16 mouse cellular contexts compared by ENCODE assay signal in genomic region chr3:63412220-63412937, GRCm38 (mm10).
DNase-seq lines count a peak whose midpoint lies in the region; ATAC-seq and TF ChIP-seq lines count a peak whose summit lies in the region.
"Had no signal": no experiment of that assay in that cellular context is flagged by ENCODE, and none has a peak within 500 bp of the region (broad histone marks: within the 10 kb centered on the region; RNA-seq: fewer than 3 reads in every experiment).

No protein-coding gene starts in this region.

- no peak overlapping the region for H3ac ChIP-seq in myocyte (ENCODE audit: control insufficient read depth, insufficient read length)

- H3K9ac ChIP-seq in neural tube, embryonic 11.5 days (ENCODE audit: low read length), result no peak overlapping the region
- H3K9ac ChIP-seq in neural tube, embryonic 15.5 days (replicated peaks), result no peak overlapping the region
- H3K9ac ChIP-seq: forebrain, embryonic 13.5 days; heart, embryonic 12.5 days; liver, embryonic 15.5 days; midbrain, embryonic 12.5 days; neural tube, embryonic 12.5 days had no signal

- no peaks in the 10 kb centered on the region for H3K9me3 ChIP-seq in neural tube, embryonic 11.5 days (ENCODE audit: control insufficient read depth, low read length)
- H3K9me3 ChIP-seq in neural tube, embryonic 15.5 days (replicated peaks), result no peaks in the 10 kb centered on the region
- H3K9me3 ChIP-seq: forebrain, embryonic 13.5 days; heart, embryonic 12.5 days; liver, embryonic 15.5 days; midbrain, embryonic 12.5 days; neural tube, embryonic 12.5 days had no signal

- peaks cover 10% of the 10 kb centered on the region for H3K4me1 ChIP-seq in kidney, adult 2 months (ENCODE audit: control insufficient read depth, insufficient read depth, low read length)
- H3K4me1 ChIP-seq in neural tube, embryonic 11.5 days (ENCODE audit: control insufficient read depth, insufficient read depth, low read length), result no peaks in the 10 kb centered on the region
- no peaks in the 10 kb centered on the region for H3K4me1 ChIP-seq in neural tube, embryonic 15.5 days
- H3K4me1 ChIP-seq: forebrain, embryonic 13.5 days; heart, embryonic 12.5 days; liver, embryonic 15.5 days; midbrain, embryonic 12.5 days; neural tube, embryonic 12.5 days had no signal

- no peak overlapping the region for H3K4me2 ChIP-seq in neural tube, embryonic 11.5 days (ENCODE audit: low read depth)
- no peak overlapping the region for H3K4me2 ChIP-seq in neural tube, embryonic 15.5 days
- peak overlapping the region; percentile 32 for H3K4me2 ChIP-seq in myocyte (ENCODE audit: low read depth)
- H3K4me2 ChIP-seq: forebrain, embryonic 13.5 days; heart, embryonic 12.5 days; liver, embryonic 15.5 days; midbrain, embryonic 12.5 days; neural tube, embryonic 12.5 days had no signal

- TF ChIP-seq POLR2A in kidney, adult 2 months (IDR thresholded peaks at IDR 0.05; ENCODE audit: low read depth, low read length), result no peak
- no peak for TF ChIP-seq POLR2A in myocyte (IDR thresholded peaks at IDR 0.05; ENCODE audit: insufficient read length, low read depth)

- WGBS in kidney, adult 2 months, result 56% methylated on average over 6 of the region's 6 CpGs
- 67% methylated on average over 6 of the region's 6 CpGs for WGBS in neural tube, embryonic 11.5 days
- WGBS in neural tube, embryonic 15.5 days, result 83% methylated on average over 6 of the region's 6 CpGs

- DNase-seq in kidney, adult 2 months, result no peak
- DNase-seq in kidney, postnatal 4 days, result no peak
- DNase-seq in neural tube, embryonic 11.5 days (ENCODE audit: low spot score), result peak; percentile 11
- peak; percentile 84 for DNase-seq in forelimb bud, embryonic 11.5 days (ENCODE audit: low read depth, low spot score)
- no peak for DNase-seq in cerebellum, adult 11 months
- no peak for DNase-seq in right cerebral cortex, adult 18-20 months
- DNase-seq: adrenal gland, postnatal 14 days; gastrocnemius, postnatal 10 days had no signal

- no peaks in the 10 kb centered on the region for H3K27me3 ChIP-seq in kidney, adult 2 months (replicated peaks; ENCODE audit: control insufficient read depth, insufficient read depth, low read length)
- H3K27me3 ChIP-seq in neural tube, embryonic 11.5 days (ENCODE audit: control insufficient read depth, insufficient read depth, low read length), result no peaks in the 10 kb centered on the region
- no peaks in the 10 kb centered on the region for H3K27me3 ChIP-seq in neural tube, embryonic 15.5 days (replicated peaks)
- no peaks in the 10 kb centered on the region for H3K27me3 ChIP-seq in myocyte (ENCODE audit: control insufficient read depth, insufficient read depth, insufficient read length)
- H3K27me3 ChIP-seq: forebrain, embryonic 13.5 days; heart, embryonic 12.5 days; liver, embryonic 15.5 days; midbrain, embryonic 12.5 days; neural tube, embryonic 12.5 days had no signal

- H3K36me3 ChIP-seq in kidney, adult 2 months (ENCODE audit: control insufficient read depth, insufficient read depth, low read length), result no peaks in the 10 kb centered on the region
- H3K36me3 ChIP-seq in neural tube, embryonic 11.5 days (ENCODE audit: control insufficient read depth, insufficient read depth, low read length), result no peaks in the 10 kb centered on the region
- H3K36me3 ChIP-seq in neural tube, embryonic 15.5 days, result no peaks in the 10 kb centered on the region
- H3K36me3 ChIP-seq in myocyte (ENCODE audit: control insufficient read depth, insufficient read depth), result no peaks in the 10 kb centered on the region
- H3K36me3 ChIP-seq: heart, embryonic 12.5 days; liver, embryonic 15.5 days; midbrain, embryonic 12.5 days; neural tube, embryonic 12.5 days had no signal

- no peaks in the 10 kb centered on the region for H3K79me2 ChIP-seq in myocyte (ENCODE audit: control insufficient read depth, insufficient read depth)

- no peak for TF ChIP-seq CTCF in kidney, adult 2 months (conservative IDR thresholded peaks at IDR 0.05; ENCODE audit: insufficient read depth, insufficient read length, low read depth, low read length)

- peak overlapping the region; percentile 41; the same call in 1 of the 2 replicates for H3K27ac ChIP-seq in kidney, adult 2 months (ENCODE audit: insufficient read depth, low read depth, low read length)
- no peak overlapping the region for H3K27ac ChIP-seq in neural tube, embryonic 11.5 days (ENCODE audit: low read depth, low read length)
- H3K27ac ChIP-seq in neural tube, embryonic 15.5 days (replicated peaks), result no peak overlapping the region
- H3K27ac ChIP-seq: forebrain, embryonic 13.5 days; left cerebral cortex, adult 2 months; liver, embryonic 15.5 days; midbrain, embryonic 12.5 days; neural tube, embryonic 12.5 days had no signal

- H3K4me3 ChIP-seq in kidney, adult 2 months (ENCODE audit: insufficient read depth, low read depth, low read length), result no peak overlapping the region
- no peak overlapping the region for H3K4me3 ChIP-seq in neural tube, embryonic 11.5 days (ENCODE audit: low read depth, low read length)
- no peak overlapping the region for H3K4me3 ChIP-seq in neural tube, embryonic 15.5 days (replicated peaks)
- H3K4me3 ChIP-seq in myocyte, result no peak overlapping the region
- H3K4me3 ChIP-seq: forebrain, embryonic 13.5 days; heart, embryonic 12.5 days; left cerebral cortex, adult 2 months; liver, embryonic 15.5 days; midbrain, embryonic 12.5 days; neural tube, embryonic 12.5 days had no signal

- ATAC-seq in neural tube, embryonic 11.5 days (ENCODE audit: insufficient read depth, low FRiP score, low TSS enrichment), result no peak
- ATAC-seq in neural tube, embryonic 15.5 days (ENCODE audit: low FRiP score), result no peak

TF ChIP-seq in myocyte, 11 proteins besides CTCF, POLR2A, EP300 and RAD21:
- TF ChIP-seq MYOD1 (IDR thresholded peaks at IDR 0.05; ENCODE audit: control insufficient read depth in 1 of 3, insufficient read length in 2 of 3, low read depth in 2 of 3) (no peak), MAX (IDR thresholded peaks at IDR 0.05; ENCODE audit: low read depth) (no peak), REST (IDR thresholded peaks at IDR 0.05; ENCODE audit: insufficient read depth, insufficient read length) (no peak), TCF12 (IDR thresholded peaks at IDR 0.05; ENCODE audit: insufficient read depth, poor library complexity, severe bottlenecking) (no peak), SRF (IDR thresholded peaks at IDR 0.05; ENCODE audit: control insufficient read depth, insufficient read length, low read depth) (no peak), E2F4 (IDR thresholded peaks at IDR 0.05; ENCODE audit: insufficient read depth) (no peak), POLR2AphosphoS2 (IDR thresholded peaks at IDR 0.05; ENCODE audit: insufficient read length, low read depth) (no peak), CEBPB (IDR thresholded peaks at IDR 0.05; ENCODE audit: insufficient read depth, poor library complexity, severe bottlenecking) (no peak), USF1 (IDR thresholded peaks at IDR 0.05; ENCODE audit: low read depth) (no peak), MYOG (IDR thresholded peaks at IDR 0.05; ENCODE audit: control insufficient read depth in 1 of 3, insufficient read depth in 1 of 3, insufficient read length in 2 of 3, low read depth in 2 of 3) (no peak), TCF3 (IDR thresholded peaks at IDR 0.05; ENCODE audit: insufficient read length, low read depth) (no peak)

Comparison
In these comparisons a context has a peak if more than half of its experiments do, and no peak if none do; other contexts are left out.
1. DNase-seq: peak in neural tube, embryonic 11.5 days (single experiment) and forelimb bud, embryonic 11.5 days (single experiment); none in kidney, adult 2 months (single experiment), kidney, postnatal 4 days (0 of 2), cerebellum, adult 11 months (single experiment) and right cerebral cortex, adult 18-20 months (single experiment).